Mouse (Mus musculus) heart, adult 9 months (tissue): ENCODE measurements around the gene Cblb.

ENCODE experiments used
- DNase-seq, 2 experiments: peaks; one replicate each; pipeline ENCODE4 v3.0.0; 2022; ENCODE audit warnings: low spot score in 2 of 2

Gene Cblb

GRCm38 (mm10) chr16:52038283-52038682 is 7.3 kb downstream of the Cblb start:
- DNase-seq = no peak

DNA sequence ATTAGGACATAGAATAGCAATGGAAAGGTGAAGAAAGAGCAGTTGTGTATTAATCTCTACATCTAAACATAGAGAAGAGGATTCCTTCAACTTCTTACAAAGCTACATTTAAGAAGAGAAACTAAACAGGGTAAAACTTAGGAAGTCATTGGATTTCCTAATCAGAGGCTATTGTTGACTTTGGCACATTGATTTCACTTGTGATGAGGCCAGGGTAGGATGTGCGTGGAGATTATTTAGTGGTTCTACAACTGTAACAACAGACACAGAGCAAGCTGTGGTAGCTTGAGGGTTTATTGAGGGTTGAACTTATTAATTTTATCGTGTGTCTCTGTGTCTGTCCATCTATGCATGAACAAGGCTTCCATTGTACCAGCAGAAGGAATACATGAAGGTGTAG is 7.8 kb downstream of the Cblb start:
- peak; percentile 39 to 47 for DNase-seq

DNA sequence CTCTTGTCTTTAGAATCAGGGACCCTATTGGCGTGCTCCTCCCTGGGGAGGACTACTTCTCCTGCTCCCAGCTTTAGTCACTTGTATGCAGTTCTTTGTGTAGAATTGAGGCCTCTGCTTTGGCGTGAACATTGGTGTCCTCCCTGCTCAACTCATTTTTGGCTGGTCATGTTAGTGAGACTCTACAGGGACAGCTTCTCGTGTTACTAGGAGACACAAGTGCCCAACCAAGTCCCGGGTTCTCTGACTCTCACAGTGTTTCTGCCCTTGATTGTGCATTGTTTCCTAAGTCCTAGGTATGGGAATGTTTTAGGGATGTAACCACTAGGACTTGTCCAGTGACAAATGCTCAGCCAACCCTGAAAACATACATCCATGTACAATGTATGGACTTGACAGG is 9.9 kb downstream of the Cblb start:
- peak in 1 of 2 experiments; percentile 26 for DNase-seq

GRCm38 (mm10) chr16:52042667-52043379 is 11.8 kb downstream of the Cblb start:
- no peak for DNase-seq

DNA sequence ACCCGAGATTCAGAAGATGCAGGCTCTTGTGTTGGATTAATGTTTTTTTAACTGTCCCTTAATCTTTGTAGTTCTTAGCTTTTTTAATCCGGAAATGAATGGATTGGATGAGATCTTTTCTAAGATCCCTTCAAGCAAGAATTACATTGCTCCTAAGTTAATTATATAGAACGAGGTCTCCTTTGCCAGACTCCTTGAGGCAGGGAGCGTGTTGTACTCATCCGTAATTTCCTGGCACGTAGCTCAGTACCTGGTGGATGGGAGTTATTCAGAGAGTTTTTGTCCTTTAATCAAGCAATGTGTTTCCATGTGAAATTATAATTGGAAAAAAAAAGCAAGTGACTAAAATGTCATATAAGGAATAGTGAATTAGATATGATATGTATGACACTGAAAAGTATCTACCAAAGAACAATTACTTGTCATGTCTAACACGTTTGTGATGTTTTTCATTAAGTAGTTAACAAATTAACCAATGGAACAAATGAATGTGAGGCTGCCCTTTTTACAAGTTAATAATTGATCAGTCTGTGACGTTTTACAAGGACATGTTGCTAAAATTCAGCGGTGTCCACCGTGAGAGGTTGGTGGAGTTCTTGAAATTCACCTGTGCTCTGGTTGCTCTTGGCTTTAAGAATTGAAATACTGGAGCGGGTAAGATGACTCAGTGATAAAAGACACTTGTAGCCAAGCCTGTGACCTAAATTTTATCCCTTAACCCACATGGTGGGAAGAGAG is 12.5 kb downstream of the Cblb start:
- DNase-seq = no peak

DNA sequence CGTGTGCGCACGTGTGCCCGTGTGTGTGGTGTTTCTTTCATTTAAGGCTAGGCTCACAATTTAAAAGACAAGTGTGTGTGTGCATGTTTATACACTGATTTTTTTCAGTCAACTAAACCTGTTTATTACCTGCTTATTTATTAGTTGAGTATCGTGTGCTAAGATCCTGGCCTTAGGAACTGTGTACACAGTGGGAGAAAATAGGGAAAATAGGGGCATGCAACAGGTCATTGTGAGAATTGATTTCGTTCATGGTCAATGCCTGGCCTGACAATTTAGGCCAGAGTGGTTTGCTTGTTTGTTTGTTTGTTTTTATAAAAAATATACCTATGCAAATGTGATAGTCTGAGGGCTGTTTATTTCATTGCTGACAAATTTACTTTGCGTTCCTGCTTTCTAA is 13.5 kb downstream of the Cblb start:
- DNase-seq = no peak

GRCm38 (mm10) chr16:52044985-52045384 is 14.0 kb downstream of the Cblb start:
- no peak for DNase-seq

GRCm38 (mm10) chr16:52046464-52046863 is 15.4 kb downstream of the Cblb start:
- DNase-seq = no peak

- DNase-seq = no peak
Observed at GRCm38 (mm10) chr16:52051106-52051505, 20.1 kb downstream of the Cblb start.

DNA sequence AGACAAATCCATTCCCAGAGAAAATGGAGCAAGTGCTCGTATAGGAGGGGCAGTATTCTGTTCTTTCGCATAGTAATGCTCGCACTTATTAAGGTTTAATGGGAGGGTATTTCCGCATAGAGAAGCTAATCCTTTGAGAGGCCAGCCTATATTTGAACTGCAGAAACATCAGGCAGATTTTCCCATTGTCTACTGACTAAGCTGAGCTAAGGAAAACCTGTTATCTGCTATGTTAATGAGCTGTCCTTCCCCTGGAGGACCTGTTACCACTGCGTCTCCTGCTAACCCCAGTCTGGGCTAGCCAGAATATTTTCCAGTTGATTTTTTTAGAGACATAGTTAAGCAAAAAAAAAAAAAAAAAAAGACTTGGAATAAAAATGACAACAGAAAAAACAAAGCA is 21.7 kb downstream of the Cblb start:
- DNase-seq = no peak

- no peak for DNase-seq
Observed at GRCm38 (mm10) chr16:52055236-52055635, 24.2 kb downstream of the Cblb start.

GRCm38 (mm10) chr16:52056164-52056563 is 25.1 kb downstream of the Cblb start:
- no peak for DNase-seq

- no peak for DNase-seq
Observed at GRCm38 (mm10) chr16:52057335-52057734, 26.3 kb downstream of the Cblb start.

DNA sequence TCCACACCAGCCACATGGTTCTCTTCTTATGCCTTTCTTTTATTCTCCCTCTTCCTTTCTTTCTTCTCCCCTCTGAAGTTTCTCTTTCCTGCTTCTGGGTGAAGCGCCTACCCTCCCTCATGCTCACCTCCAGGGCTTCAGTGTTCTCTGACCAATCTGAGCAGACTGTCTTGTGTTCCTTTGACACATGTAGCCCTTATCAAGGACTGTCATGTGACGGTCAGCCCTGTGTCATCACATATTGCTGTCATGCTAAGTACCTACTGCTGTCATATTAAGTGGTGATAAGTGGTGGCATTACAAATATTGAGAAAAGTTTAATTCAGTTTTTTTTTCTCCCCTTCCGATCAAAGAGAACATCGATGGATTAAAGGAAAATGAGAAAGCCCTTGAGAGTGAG is 28.5 kb downstream of the Cblb start:
- DNase-seq = no peak

GRCm38 (mm10) chr16:52060100-52060719 is 29.2 kb downstream of the Cblb start:
- DNase-seq = peak; percentile 52 to 73

DNA sequence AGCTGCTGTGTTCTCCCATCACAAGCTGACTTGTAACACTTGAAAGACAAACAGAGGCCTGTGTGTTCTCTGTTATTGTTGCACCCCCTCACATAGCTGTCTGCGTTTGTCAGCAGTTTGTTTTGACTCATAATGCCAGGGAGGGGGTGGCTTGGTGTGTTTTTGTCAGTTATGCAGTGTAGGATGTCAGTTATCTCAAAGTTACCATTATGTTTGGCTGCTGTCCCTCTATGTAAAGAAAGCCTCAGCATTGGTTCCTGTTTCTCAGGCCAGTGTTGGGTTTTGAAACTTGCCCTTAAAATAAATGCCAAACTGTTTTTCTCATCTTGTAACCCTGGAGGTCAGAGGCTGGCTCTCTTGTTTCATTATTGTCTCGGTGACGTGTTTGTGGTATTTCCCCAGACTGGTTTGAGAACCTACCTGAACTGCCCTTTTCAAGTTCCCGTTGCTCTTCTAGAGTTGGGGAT is 30.0 kb downstream of the Cblb start:
- peak in 1 of 2 experiments; percentile 35 for DNase-seq

DNA sequence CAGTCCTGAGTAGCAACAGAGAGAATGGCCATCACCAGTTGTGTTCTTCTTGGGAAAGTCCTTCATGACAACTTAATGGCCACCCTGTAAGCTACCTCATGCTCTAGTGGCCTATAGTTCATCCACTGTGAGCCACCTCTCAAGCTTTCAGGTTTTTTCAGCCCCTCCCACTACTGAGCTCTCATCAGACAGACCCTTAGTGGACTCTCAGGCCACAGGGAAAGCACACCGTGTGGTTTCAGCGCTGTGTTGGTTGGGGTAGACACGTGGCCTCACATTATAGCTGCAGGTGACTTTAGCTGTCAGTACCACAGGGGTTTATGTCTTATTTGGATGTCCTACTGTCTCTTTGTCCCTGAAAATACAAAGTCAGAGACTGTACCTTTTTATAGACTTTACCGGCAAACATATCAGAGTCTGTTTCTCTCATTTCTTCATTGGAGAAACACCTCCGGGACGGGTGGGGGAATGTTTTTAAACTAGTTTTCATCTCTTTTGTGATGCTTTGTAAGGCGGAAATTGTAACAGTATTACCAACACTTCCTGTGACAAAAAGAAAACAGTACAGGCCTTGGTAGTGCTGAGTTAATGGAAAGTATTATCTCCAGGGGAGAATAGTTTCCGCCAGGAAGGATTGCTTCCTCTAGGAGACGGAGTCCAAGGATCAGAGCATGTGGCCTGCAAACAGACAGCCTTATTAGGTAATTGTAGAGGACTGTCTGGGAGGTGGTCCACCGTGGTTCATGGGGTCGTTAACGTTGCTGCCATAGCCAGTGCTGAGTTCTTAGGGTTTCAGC is 33.5 kb downstream of the Cblb start:
- DNase-seq = peak; percentile 53 to 76

GRCm38 (mm10) chr16:52067632-52068516 is 36.8 kb downstream of the Cblb start:
- DNase-seq = no peak

- no peak for DNase-seq
Observed at GRCm38 (mm10) chr16:52068517-52068874, 37.5 kb downstream of the Cblb start.

DNA sequence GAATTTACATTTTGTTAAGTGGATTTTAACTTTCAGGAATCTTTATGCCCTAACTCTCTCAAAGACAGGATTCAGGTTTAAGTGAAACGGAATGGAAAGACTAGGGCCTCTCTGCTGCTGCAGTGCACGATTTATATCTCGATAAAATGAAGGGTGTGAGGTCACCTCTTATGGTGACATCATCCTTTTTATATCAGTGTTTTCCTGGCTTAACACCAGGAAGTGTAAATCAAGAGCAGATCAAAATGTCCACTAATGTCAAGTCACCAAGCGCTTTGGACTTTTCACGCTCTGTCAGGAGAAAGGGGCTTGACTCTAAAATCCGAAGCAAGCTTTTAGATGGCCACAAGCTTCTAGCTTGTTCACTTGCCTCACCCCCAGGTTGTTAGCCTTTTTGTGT is 38.6 kb downstream of the Cblb start:
- no peak for DNase-seq

GRCm38 (mm10) chr16:52070128-52070527 is 39.1 kb downstream of the Cblb start:
- DNase-seq = no peak
